Mouse (Mus musculus) heart, embryonic 10.5 days (tissue): Measurements from ENCODE around the gene Ccr9. TPM values are rescaled to one million over a fixed set of nuclear protein-coding genes. Genes with fewer than 3 reads are reported as not detected.
"Not testable (repeated sequence)": the region's sequence is repeated elsewhere in the genome, so short reads cannot be mapped to it uniquely, and the experiment has no call there.

Experiments used
- DNase-seq: peaks from one replicate; pipeline ENCODE4 v3.0.0-alpha.2; 2017; ENCODE audit warnings: low spot score
- H3K27ac ChIP-seq: fragments of 300-500 bp; sonication (generic); 2 replicates; pipeline ENCODE4 v1.5.1; 2016; ENCODE audit warnings: mild to moderate bottlenecking
- H3K27me3 ChIP-seq: fragments of 300-500 bp; sonication (generic); 2 replicates; pipeline ENCODE4 v1.6.1; 2016; ENCODE audit warnings: mild to moderate bottlenecking; ENCODE audit not compliant: poor library complexity, insufficient read depth, severe bottlenecking
- H3K36me3 ChIP-seq: fragments of 300-500 bp; sonication (generic); 2 replicates; pipeline ENCODE4 v1.6.1; 2016; ENCODE audit warnings: mild to moderate bottlenecking, moderate library complexity
- H3K4me1 ChIP-seq: fragments of 300-500 bp; sonication (generic); 2 replicates; pipeline ENCODE4 v1.6.1; 2016; ENCODE audit warnings: mild to moderate bottlenecking
- H3K4me3 ChIP-seq: fragments of 300-500 bp; sonication (generic); 2 replicates; pipeline ENCODE4 v1.5.1; 2016; ENCODE audit warnings: mild to moderate bottlenecking, moderate library complexity
- H3K9me3 ChIP-seq: fragments of 300-500 bp; sonication (generic); 2 replicates; pipeline ENCODE4 v1.6.1; 2016; ENCODE audit warnings: mild to moderate bottlenecking, moderate library complexity
- WGBS: fragments of 180-500 bp; shearing (Covaris S2); methylation state at CpG from one replicate; pipeline ENCODE4 v1.1.7; 2016; 5-methylcytosine and 5-hydroxymethylcytosine counted together
- polyA plus RNA-seq: library from polyadenylated mRNA; unstranded; fragments of >200 nt; fragmentation: Nextera tagmentation; extraction: Ambion mirVana; gene quantifications from 2 replicates; pipeline ENCODE4 v1.2.1, GENCODE M21; 2016

The Ccr9 gene
- polyA plus RNA-seq, 1 experiment from 2014 or later, result not detected

GRCm38 (mm10) chr9:123768443-123768842 lies 90.2 kb downstream of the Ccr9 start:
- H3K4me3 ChIP-seq, result no peak overlapping the region
- H3K9me3 ChIP-seq, result no peaks in the 10 kb centered on the region
- no peaks in the 10 kb centered on the region for H3K27me3 ChIP-seq
- no peak for DNase-seq
- no peaks in the 10 kb centered on the region for H3K4me1 ChIP-seq
- WGBS, result 74% methylated on average over 1 of the region's 1 CpGs
- H3K27ac ChIP-seq, result no peak overlapping the region
- H3K36me3 ChIP-seq, result no peaks in the 10 kb centered on the region

GRCm38 (mm10) chr9:123769532-123769931 lies 91.3 kb downstream of the Ccr9 start:
- H3K27me3 ChIP-seq, result no peaks in the 10 kb centered on the region
- H3K4me3 ChIP-seq, result no peak overlapping the region
- no peaks in the 10 kb centered on the region for H3K9me3 ChIP-seq
- 56% methylated on average over 6 of the region's 6 CpGs for WGBS
- H3K36me3 ChIP-seq, result no peaks in the 10 kb centered on the region
- DNase-seq, result no peak
- no peaks in the 10 kb centered on the region for H3K4me1 ChIP-seq
- no peak overlapping the region for H3K27ac ChIP-seq

DNA sequence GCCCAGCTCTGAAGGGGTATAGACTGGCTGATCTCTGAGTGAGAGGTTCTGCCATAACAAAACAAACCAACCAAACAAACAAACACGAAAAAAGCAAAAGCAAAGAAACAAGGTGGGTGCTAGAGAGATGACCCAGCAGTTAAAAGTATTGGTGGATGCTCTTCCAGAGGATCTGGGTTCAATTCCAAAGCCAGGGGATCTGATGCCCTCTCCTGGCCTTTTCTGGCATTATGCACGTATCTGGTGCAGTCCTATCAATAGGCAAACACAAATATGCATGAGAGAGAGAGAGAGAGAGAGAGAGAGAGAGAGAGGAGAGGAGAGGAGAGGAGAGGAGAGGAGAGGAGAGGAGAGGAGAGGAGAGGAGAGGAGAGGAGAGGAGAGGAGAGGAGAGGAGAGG lies 95.1 kb downstream of the Ccr9 start:
- H3K27ac ChIP-seq, H3K36me3 ChIP-seq, H3K4me3 ChIP-seq, H3K27me3 ChIP-seq, H3K4me1 ChIP-seq, DNase-seq, H3K9me3 ChIP-seq: not testable (repeated sequence)
- 31% methylated on average over 2 of the region's 2 CpGs for WGBS

DNA sequence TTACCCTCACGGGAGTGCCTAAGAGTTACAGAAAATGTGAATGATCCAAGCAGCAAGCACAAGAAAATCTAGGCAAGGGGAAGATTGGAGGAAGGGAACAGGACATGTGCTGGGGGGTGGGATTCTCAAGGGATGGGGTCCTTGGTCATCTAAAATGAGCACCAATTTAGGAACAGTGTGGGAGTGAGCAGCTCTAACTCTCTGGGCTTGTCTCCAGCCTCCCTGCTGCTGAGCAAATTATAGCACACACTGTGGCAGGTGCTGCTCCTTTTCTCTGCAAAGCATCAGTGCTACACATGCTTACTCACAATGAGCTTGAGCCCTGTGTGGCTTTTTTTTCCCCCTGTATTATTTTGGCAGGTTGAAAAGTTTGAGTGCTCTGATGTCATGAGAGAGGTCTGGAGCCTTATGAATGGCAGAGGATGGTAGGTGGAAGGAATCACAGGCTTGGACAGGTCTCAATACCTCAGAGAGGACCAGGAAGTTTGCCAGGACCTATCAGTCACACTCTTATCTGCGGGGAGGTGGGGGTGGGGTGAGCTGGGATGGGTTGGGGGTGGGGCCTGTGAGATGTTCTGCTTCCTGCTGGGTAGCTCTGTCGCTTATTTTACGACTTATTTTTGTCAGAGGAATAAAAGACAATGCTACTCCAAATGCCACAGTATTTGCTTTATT lies 110.8 kb downstream of the Ccr9 start:
- no peak for DNase-seq
- no peaks in the 10 kb centered on the region for H3K4me1 ChIP-seq
- H3K9me3 ChIP-seq, result no peaks in the 10 kb centered on the region
- H3K27ac ChIP-seq, result no peak overlapping the region
- H3K36me3 ChIP-seq, result peaks cover 62% of the 10 kb centered on the region
- H3K27me3 ChIP-seq, result no peaks in the 10 kb centered on the region
- H3K4me3 ChIP-seq, result no peak overlapping the region
- WGBS, result 57% methylated on average over 4 of the region's 4 CpGs

- no peak for DNase-seq
- Histone ChIP-seq H3K36me3 (peaks cover 78% of the 10 kb centered on the region), H3K4me3 (no peak overlapping the region), H3K9me3 (no peaks in the 10 kb centered on the region), H3K27ac (no peak overlapping the region), H3K27me3 (no peaks in the 10 kb centered on the region), H3K4me1 (no peaks in the 10 kb centered on the region)
- 60% methylated on average over 3 of the region's 3 CpGs for WGBS
Measured at GRCm38 (mm10) chr9:123796174-123796573, 117.9 kb downstream of the Ccr9 start.

GRCm38 (mm10) chr9:123801527-123801926 lies 123.3 kb downstream of the Ccr9 start:
- H3K27ac ChIP-seq, result no peak overlapping the region
- H3K36me3 ChIP-seq, result peaks cover 50% of the 10 kb centered on the region
- no peak for DNase-seq
- H3K9me3 ChIP-seq, result no peaks in the 10 kb centered on the region
- H3K27me3 ChIP-seq, result no peaks in the 10 kb centered on the region
- no peak overlapping the region for H3K4me3 ChIP-seq
- H3K4me1 ChIP-seq, result no peaks in the 10 kb centered on the region
- 100% methylated on average over 1 of the region's 1 CpGs for WGBS

DNA sequence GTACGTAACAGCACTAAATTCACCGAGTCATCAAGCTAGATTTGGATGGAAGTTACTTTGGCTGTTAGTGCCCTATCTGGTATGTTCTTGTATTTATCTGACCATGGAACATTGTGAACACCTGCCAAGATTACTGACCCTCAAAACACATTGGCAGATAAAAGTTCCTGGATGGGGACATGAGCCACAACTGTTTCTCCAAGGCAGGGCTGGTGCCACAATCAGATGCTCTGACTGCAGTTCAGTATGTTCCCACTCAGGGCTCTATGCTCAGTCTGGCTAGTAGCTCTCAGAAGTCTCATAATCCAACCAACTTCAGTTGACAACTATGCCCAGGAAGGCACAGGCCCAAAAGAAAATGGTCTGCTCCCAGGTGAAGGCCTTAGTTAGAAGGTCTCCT lies 124.2 kb downstream of the Ccr9 start:
- DNase-seq, result no peak
- no peaks in the 10 kb centered on the region for H3K27me3 ChIP-seq
- no peaks in the 10 kb centered on the region for H3K4me1 ChIP-seq
- WGBS, result 94% methylated on average over 2 of the region's 2 CpGs
- H3K9me3 ChIP-seq, result no peaks in the 10 kb centered on the region
- H3K4me3 ChIP-seq, result no peak overlapping the region
- H3K36me3 ChIP-seq, result peaks cover 41% of the 10 kb centered on the region
- no peak overlapping the region for H3K27ac ChIP-seq

GRCm38 (mm10) chr9:123802896-123803295 lies 124.7 kb downstream of the Ccr9 start:
- H3K36me3 ChIP-seq, result peaks cover 37% of the 10 kb centered on the region
- no peak overlapping the region for H3K4me3 ChIP-seq
- H3K9me3 ChIP-seq, result no peaks in the 10 kb centered on the region

GRCm38 (mm10) chr9:123805241-123805640 lies 127.0 kb downstream of the Ccr9 start:
- no peak overlapping the region for H3K27ac ChIP-seq
- no peak for DNase-seq
- no peaks in the 10 kb centered on the region for H3K27me3 ChIP-seq
- H3K4me1 ChIP-seq, result no peaks in the 10 kb centered on the region
- H3K4me3 ChIP-seq, result no peak overlapping the region
- H3K9me3 ChIP-seq, result no peaks in the 10 kb centered on the region
- H3K36me3 ChIP-seq, result peaks cover 33% of the 10 kb centered on the region
- WGBS, result 90% methylated on average over 2 of the region's 2 CpGs

More at GRCm38 (mm10) chr9:123802896-123803295, 124.7 kb downstream of the Ccr9 start:
- no peaks in the 10 kb centered on the region for H3K4me1 ChIP-seq
- H3K27ac ChIP-seq, result no peak overlapping the region
- no peaks in the 10 kb centered on the region for H3K27me3 ChIP-seq
- no peak for DNase-seq

GRCm38 (mm10) chr9:123806267-123806666 lies 128.0 kb downstream of the Ccr9 start, which contains the start of gene Cxcr6:
TSS of gene Cxcr6 (plus strand) at chr9:123806475.
- DNase-seq, result no peak
- no peaks in the 10 kb centered on the region for H3K4me1 ChIP-seq
- no peaks in the 10 kb centered on the region for H3K27me3 ChIP-seq
- H3K4me3 ChIP-seq, result no peak within 1 kb of the TSS
- 87% methylated on average over 5 of the region's 5 CpGs for WGBS
- H3K27ac ChIP-seq, result no peak within 1 kb of the TSS
- peaks cover 34% of the 10 kb centered on the region for H3K36me3 ChIP-seq
- H3K9me3 ChIP-seq, result no peaks in the 10 kb centered on the region

- Histone ChIP-seq H3K4me1 (no peaks in the 10 kb centered on the region), H3K27me3 (no peaks in the 10 kb centered on the region), H3K36me3 (peaks cover 30% of the 10 kb centered on the region), H3K9me3 (no peaks in the 10 kb centered on the region), H3K27ac (no peak overlapping the region), H3K4me3 (no peak overlapping the region)
- WGBS, result 47% methylated on average over 7 of the region's 7 CpGs
- no peak for DNase-seq
Measured at GRCm38 (mm10) chr9:123808583-123808982, 130.3 kb downstream of the Ccr9 start.

DNA sequence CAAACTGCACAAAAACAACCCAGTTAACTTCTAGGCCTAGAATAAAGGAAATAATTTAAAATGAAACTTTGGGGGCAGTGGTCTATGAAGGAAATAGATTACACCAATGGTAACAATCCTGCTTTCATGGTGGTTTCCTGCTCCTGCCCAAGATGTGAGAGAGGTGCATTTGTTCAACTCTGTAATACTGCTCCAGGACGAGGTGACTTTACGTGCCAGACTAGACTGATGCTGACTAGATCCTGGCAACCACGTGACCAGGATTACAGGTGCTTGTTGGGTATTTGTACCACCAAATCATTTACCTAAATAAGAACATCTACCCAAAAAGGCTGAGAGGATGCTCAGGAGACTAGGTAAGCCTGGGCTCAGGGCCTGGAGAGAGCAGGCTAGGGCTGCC lies 133.6 kb downstream of the Ccr9 start:
- Histone ChIP-seq H3K36me3 (peaks cover 47% of the 10 kb centered on the region), H3K27me3 (no peaks in the 10 kb centered on the region), H3K9me3 (no peaks in the 10 kb centered on the region), H3K4me1 (no peaks in the 10 kb centered on the region), H3K4me3 (no peak overlapping the region), H3K27ac (no peak overlapping the region)
- no peak for DNase-seq
- WGBS, result 89% methylated on average over 3 of the region's 3 CpGs

- no peak overlapping the region for H3K27ac ChIP-seq
- no peaks in the 10 kb centered on the region for H3K4me1 ChIP-seq
- peaks cover 70% of the 10 kb centered on the region for H3K36me3 ChIP-seq
- 63% methylated on average over 2 of the region's 2 CpGs for WGBS
- H3K4me3 ChIP-seq, result no peak overlapping the region
- DNase-seq, result no peak
- H3K27me3 ChIP-seq, result no peaks in the 10 kb centered on the region
- no peaks in the 10 kb centered on the region for H3K9me3 ChIP-seq
Measured at GRCm38 (mm10) chr9:123814326-123814725, 136.1 kb downstream of the Ccr9 start.

- DNase-seq, result no peak
- Histone ChIP-seq H3K4me3 (no peak overlapping the region), H3K4me1 (no peaks in the 10 kb centered on the region), H3K9me3 (no peaks in the 10 kb centered on the region), H3K27ac (no peak overlapping the region), H3K36me3 (peaks cover 75% of the 10 kb centered on the region), H3K27me3 (no peaks in the 10 kb centered on the region)
- 68% methylated on average over 4 of the region's 4 CpGs for WGBS
Measured at GRCm38 (mm10) chr9:123814821-123815220, 136.6 kb downstream of the Ccr9 start.
